Comparison of ENCODE assay signal across 7 mouse cellular contexts in the genomic region with DNA sequence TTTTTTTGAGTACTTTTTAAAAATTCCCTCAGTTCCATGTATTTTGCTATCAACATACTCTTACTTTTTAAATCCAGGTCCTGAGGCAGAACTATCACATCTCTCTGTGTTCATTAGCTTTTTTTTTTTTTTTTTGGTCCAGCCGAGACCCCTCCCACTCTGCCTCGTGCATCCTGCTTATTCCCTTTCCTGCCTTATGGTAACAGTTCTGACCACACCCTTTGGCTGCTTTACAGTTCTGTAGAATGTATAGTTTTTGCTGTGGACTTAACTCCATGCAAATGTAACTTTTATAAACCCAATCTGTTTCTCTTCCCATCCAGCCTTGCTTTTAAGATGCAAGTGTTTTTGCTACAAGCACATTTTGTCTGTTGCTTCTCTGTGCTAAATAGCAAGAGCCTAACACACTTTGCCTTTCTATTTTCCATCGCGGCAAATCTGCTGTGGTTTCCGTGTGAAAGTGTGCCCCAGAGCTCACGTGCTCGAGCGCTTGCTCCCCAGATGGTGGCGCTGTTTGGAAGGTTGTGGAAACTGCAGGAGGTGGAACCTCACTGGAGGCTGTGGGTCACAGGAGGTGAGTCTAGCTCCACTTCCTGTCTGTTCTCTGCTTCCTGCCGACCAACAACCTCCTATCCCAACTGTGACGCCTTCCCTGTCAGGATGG.
DNase-seq lines count a peak whose midpoint lies in the region; ATAC-seq and TF ChIP-seq lines count a peak whose summit lies in the region.

No protein-coding gene starts in this region.

- no peak overlapping the region for H3K4me3 ChIP-seq in E14TG2a.4 (replicated peaks; ENCODE audit: low read length)
- H3K4me3 ChIP-seq in lung, embryonic 15.5 days, result no peak overlapping the region

- WGBS in lung, embryonic 15.5 days, result 51% methylated on average over 11 of the region's 11 CpGs

- H3K27ac ChIP-seq in lung, embryonic 15.5 days, result no peak overlapping the region

- H3K4me2 ChIP-seq in lung, embryonic 15.5 days, result 0 out of 2 replicates have a peak overlapping the region, but pooled peaks have one; percentile 26

- no peak for ATAC-seq in lung, embryonic 15.5 days (ENCODE audit: borderline replicate concordance, extremely low read depth, low FRiP score, low TSS enrichment)

- no peaks in the 10 kb centered on the region for H3K9me3 ChIP-seq in E14TG2a.4 (ENCODE audit: low read length)
- H3K9me3 ChIP-seq in lung, embryonic 15.5 days, result no peaks in the 10 kb centered on the region

- no peaks in the 10 kb centered on the region for H3K36me3 ChIP-seq in E14TG2a.4 (ENCODE audit: insufficient read depth, low read length)
- no peaks in the 10 kb centered on the region for H3K36me3 ChIP-seq in lung, embryonic 15.5 days

- H3K9ac ChIP-seq in lung, embryonic 15.5 days, result no peak overlapping the region

- TF ChIP-seq CTCF in E14TG2a.4 (conservative IDR thresholded peaks at IDR 0.05; ENCODE audit: low read length), result peak; percentile 47

- peak; percentile 91 for DNase-seq in 416B (ENCODE audit: low read depth)
- peak; percentile 35 for DNase-seq in cerebellum, adult 9-11 months
- peak; percentile 52 for DNase-seq in gastrocnemius, postnatal 10 days
- peak; percentile 70 for DNase-seq in kidney, postnatal 10 days
- peak; percentile 50 to 74 for DNase-seq in thymus, adult 18-20 months

- H3K4me1 ChIP-seq in E14TG2a.4 (replicated peaks; ENCODE audit: low read depth, low read length), result no peaks in the 10 kb centered on the region
- peaks cover 6% of the 10 kb centered on the region for H3K4me1 ChIP-seq in lung, embryonic 15.5 days

- peaks cover 3% of the 10 kb centered on the region; the same call in 1 of the 2 replicates for H3K27me3 ChIP-seq in E14TG2a.4 (ENCODE audit: insufficient read depth, low read length)
- H3K27me3 ChIP-seq in lung, embryonic 15.5 days, result no peaks in the 10 kb centered on the region

Comparison
In these comparisons a context has a peak if more than half of its experiments do, and no peak if none do; other contexts are left out.
1. DNase-seq: peak in every context shown above with its lines; median percentile 91 in 416B; 70 in kidney, postnatal 10 days; 62 in thymus, adult 18-20 months; 52 in gastrocnemius, postnatal 10 days; 35 in cerebellum, adult 9-11 months.